Mouse (Mus musculus) heart, adult 9 months (tissue): ENCODE results near the gene Rnf213.
"Not testable (repeated sequence)": the region's sequence is repeated elsewhere in the genome, so short reads cannot be mapped to it uniquely, and the experiment has no call there.

Source experiments
- DNase-seq, 2 experiments: peaks; one replicate each; pipeline ENCODE4 v3.0.0; 2022; ENCODE audit warnings: low spot score in 2 of 2

The Rnf213 gene

DNA sequence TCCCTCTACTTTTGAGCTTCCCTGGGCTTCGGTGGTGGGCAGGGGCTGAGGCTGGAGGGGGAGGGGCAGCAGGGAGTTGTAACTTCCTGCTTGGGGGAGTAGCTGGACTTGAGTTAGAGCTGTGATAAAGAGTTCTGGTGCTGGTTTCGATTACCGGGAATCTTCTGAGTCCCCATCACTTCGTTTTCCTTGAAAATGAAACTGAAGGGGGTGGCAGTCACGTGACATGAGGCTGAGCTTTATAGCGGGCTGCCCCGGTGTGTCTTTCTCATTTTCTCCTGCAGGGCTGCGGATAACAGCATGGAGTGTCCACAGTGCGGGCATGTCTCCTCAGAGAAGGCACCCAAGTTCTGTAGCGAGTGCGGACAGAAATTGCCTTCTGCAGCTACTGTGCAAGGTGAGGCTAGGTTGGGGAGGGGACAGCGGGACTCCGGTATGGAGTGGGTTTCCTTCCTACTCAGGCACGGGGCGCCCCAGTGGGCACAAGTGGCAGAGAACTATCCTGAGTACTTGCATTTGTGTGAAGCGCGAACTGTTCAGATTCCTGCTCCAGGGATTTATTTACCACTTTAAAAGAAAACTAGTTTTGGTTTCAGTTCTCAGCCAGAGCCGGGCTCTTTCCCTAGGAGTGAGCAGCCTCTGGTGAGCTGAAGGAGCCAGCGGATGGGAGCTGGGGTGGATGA, at the start of gene Rnf213:
Gene Rnf213, plus strand, starts transcription at position 301 of the 683 bp plus-strand sequence.
- peak; percentile 82 to 84 for DNase-seq

GRCm38 (mm10) chr11:119344178-119344577, 48.7 kb upstream of the Rnf213 start:
- peak; percentile 13 to 32 for DNase-seq

- DNase-seq = no peak
These were observed 48.0 kb upstream of the Rnf213 start for GRCm38 (mm10) chr11:119344865-119345264.

DNA sequence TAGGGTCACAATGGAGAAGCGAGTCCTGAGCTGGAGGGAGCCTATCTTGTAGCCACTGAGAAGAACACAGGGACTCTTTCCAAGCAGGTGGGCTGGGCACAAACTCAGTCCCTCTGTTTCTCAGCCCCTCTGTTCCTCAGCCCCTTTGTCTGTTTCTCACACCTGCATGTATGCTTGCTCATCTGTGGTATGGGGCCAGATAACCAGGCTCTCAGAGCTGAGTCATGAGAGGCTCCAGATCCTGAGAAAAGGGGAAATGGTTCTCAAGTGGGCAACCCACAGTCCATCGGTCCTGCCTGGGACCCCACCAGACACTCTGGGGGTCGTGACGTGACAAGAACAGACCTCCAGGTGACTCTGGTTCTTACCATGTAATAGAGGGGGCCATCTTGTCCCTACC, 45.8 kb upstream of the Rnf213 start:
- no peak for DNase-seq

- DNase-seq = no peak
These were observed 40.8 kb upstream of the Rnf213 start for GRCm38 (mm10) chr11:119352113-119352512.

DNA sequence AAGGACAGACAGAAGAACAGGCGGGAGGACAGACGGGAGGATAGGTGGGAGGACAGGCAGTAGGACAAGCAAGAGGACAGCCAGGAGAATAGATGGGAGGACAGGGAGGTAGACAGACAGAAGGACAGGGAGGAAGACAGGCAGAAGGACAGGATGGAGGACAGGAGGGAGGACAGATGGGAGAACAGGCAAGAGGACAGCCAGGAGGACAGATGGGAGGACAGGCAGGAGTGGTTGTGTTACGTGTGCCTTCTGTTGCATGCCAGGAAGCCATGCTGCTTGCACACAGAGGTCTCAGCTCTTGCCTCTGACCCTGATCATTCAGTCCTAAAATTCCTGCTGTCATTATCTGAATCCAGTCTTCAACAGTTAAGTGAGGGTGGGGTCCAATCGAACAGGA, 39.0 kb upstream of the Rnf213 start:
- DNase-seq = no peak

GRCm38 (mm10) chr11:119354798-119355442, 38.0 kb upstream of the Rnf213 start:
- peak; percentile 55 to 69 for DNase-seq

GRCm38 (mm10) chr11:119355443-119356385, 37.2 kb upstream of the Rnf213 start, which contains the start of the genes Sgsh and Slc26a11:
TSS of gene Sgsh (minus strand) at chr11:119355536.
TSS of gene Slc26a11 (plus strand) at chr11:119355557.
- peak; percentile 87 to 89 for DNase-seq

DNA sequence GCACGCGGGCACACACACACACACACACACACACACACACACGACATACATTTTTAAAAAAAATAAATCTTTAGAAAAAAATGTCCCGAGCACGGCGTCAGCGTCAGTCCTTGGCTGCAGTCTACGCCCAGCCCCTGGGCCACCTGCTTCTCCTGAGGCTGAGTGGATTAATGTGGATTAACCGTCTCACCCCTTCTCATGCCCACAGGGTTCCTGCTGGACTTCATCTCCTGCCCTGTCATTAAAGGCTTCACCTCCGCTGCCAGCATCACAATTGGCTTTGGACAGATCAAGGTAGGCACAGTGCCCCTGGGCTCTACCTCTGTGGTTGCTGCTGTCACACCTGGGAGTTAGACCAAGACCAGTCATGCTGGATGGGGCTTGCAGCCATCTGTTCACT, 33.8 kb upstream of the Rnf213 start:
- no peak for DNase-seq

GRCm38 (mm10) chr11:119362769-119363533, 29.9 kb upstream of the Rnf213 start:
- DNase-seq = no peak

- DNase-seq = peak; percentile 49 to 68
These were observed 29.3 kb upstream of the Rnf213 start for GRCm38 (mm10) chr11:119363534-119364145.

- DNase-seq = no peak
These were observed 17.5 kb upstream of the Rnf213 start for GRCm38 (mm10) chr11:119375425-119375824.

DNA sequence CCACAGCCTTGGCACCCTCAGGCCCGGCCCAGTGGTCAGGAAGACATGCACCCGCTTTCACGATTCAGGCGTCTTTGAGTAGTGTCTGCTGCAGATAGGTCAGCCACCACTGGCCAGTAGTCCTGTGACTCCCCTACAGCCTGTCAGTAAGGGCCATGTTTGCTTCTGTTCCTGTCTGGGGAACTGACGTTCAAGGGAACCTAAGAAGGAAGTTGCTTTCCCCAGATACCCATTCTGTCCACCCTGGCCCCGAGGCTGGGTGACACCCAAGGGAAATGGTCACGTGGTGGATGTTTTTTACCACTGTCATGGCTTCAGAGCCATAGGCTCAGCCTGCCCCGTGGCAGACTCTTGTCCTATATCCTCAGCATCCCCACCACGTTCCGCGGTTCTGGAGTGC, 15.6 kb upstream of the Rnf213 start:
- DNase-seq = no peak

DNA sequence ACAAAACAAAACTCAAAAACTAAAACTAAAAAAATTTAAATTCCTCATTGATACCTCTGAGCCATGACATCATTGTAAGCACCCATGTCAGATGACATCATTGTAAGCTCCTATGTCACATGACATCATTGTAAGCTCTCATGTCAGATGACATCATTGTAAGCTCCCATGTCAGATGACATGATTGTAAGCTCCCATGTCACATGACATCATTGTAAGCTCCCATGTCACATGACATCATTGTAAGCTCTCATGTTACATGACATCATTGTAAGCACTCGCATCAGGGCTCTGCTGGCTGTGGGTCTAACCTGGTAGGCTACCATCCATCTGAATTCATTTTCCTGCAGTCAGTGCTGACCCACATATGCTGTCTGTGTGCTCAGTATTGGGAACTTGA, 14.3 kb upstream of the Rnf213 start:
- no peak for DNase-seq

DNA sequence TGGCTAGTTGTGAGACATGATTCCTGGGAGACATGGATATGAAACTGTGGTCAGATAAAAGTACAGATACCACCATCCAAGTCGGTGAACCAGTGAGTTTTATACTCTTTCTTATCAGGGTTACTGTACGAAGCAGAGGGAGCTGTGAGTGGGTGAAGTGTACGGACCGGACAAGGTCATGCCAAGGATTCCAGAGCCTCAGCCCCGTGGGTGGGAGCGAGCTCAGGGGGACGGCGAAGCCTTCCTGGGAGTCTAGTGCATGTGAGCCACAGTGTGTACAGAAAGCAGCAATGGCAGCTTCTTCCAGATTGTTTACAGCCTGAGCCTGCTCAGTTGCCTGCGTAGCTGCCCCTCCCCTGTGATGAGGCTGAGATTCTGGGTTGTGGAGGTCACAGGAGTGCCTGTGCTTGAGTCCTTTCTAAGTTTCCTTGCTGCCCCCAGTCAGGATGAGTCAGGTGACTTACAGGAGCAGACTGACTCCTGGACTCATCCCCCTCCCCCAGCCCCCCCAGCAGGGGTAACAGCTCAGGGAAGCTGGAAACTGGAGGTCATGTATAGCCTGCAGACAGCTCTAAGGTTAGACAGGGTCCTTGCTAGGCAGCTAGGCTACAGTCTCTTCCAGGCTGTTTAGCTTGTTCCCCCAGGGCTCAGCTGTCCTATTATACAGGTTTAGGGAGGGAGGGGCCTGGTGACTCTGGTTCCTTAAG, 11.1 kb upstream of the Rnf213 start:
- DNase-seq = no peak

DNA sequence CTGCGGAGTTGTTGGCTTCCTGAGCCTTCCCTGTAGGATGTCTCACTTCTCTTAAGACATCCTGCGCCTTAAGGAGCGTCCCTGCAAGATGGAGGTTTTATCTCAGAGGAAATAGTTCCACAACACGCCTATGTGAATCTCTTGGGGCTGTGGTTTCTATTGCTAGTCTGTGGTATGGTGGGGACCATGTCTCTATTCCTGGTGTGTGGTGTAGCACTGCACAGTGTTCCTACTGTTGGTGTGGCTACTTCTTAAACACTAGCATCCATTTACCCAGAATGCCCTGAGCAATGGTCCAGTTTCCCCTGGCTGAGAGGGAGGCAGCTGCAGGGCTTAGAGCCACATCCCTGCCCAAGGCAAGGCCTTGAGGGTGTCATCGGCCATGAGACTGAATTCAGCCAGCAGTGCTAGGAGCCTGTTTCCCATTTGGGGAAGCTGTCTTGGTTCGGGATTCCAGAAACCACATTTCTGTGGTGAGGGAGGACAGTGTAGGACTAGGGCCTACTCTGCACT, 10.5 kb upstream of the Rnf213 start:
- no peak for DNase-seq

DNA sequence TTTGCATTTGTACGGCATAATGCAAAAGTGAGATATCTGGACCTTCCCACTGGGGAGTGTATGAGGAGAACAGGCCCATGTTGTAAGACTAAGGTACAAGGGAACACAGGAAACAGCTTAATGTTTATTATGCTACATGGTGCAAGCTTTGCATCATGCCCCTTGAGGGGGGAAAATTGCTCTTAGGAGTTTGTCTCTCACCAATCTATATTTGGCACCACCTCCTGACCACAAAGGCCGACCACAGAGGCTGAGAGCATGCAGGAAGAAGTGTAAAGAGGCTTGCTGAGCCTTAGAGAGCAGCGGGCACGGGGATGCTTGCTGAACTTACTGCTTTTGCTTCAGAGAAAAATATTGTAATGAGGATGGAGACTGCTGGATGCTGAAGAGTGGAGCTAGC, 8.0 kb upstream of the Rnf213 start:
- no peak for DNase-seq

GRCm38 (mm10) chr11:119386306-119386705, 6.6 kb upstream of the Rnf213 start:
- DNase-seq = no peak

DNA sequence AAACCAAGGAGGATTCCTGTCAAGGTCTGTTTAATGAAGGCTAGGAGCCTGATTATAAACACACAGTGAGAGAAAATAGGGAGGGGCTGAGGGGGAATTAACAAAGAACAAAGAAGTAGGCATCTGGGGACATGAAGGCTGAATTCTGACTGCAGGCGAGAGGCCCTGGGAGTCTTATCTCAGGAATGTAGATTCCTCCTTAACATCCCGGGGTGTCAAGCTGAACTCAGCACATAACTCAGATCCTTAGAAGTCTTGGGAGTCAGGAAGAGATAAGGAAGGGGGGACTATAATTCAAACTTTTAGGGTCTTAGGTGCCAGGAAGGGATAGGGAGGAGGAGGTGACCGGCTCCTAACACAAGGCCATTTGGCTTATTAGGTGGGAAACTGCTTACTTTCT, 5.6 kb upstream of the Rnf213 start:
- not testable (repeated sequence) for DNase-seq

- peak; percentile 73 to 82 for DNase-seq
These were observed 3.0 kb upstream of the Rnf213 start for GRCm38 (mm10) chr11:119389851-119390270.
